Mouse (Mus musculus) neural tube, embryonic 13.5 days (tissue): ENCODE data around the gene Cux2. TPM values are rescaled to one million over a fixed set of nuclear protein-coding genes. Genes with fewer than 3 reads are reported as not detected.

Experiments used
- ATAC-seq: fragments of 200-750 bp; cut with Nextera tagmentation; 2 replicates; pipeline ENCODE4 v1.8.0; 2017; ENCODE audit warnings: low read depth, mild to moderate bottlenecking, moderate TSS enrichment, moderate library complexity
- H3K27ac ChIP-seq: fragments of 300-500 bp; sonication (generic); replicated peaks from 2 replicates; pipeline ENCODE4 v1.5.1; 2015; ENCODE audit warnings: moderate library complexity, mild to moderate bottlenecking, inconsistent platforms
- H3K27me3 ChIP-seq: fragments of 300-500 bp; sonication (generic); 2 replicates; pipeline ENCODE4 v1.6.1; 2015; ENCODE audit warnings: mild to moderate bottlenecking, inconsistent platforms
- H3K36me3 ChIP-seq: fragments of 300-500 bp; sonication (generic); 2 replicates; pipeline ENCODE4 v1.6.1; 2015; ENCODE audit warnings: mild to moderate bottlenecking, inconsistent platforms
- H3K4me1 ChIP-seq: fragments of 300-500 bp; sonication (generic); replicated peaks from 2 replicates; pipeline ENCODE4 v1.6.1; 2015; ENCODE audit warnings: inconsistent platforms
- H3K4me2 ChIP-seq: fragments of 300-500 bp; sonication (generic); 2 replicates; pipeline ENCODE4 v1.6.1; 2015; ENCODE audit warnings: inconsistent platforms, mild to moderate bottlenecking, moderate library complexity
- H3K4me3 ChIP-seq: fragments of 300-500 bp; sonication (generic); 2 replicates; pipeline ENCODE4 v1.5.1; 2015; ENCODE audit warnings: mild to moderate bottlenecking, inconsistent platforms
- H3K9ac ChIP-seq: fragments of 300-500 bp; sonication (generic); 2 replicates; pipeline ENCODE4 v1.6.1; 2015; ENCODE audit warnings: moderate library complexity, mild to moderate bottlenecking, inconsistent platforms
- H3K9me3 ChIP-seq: fragments of 300-500 bp; sonication (generic); 2 replicates; pipeline ENCODE4 v1.6.1; 2016; ENCODE audit warnings: inconsistent platforms
- WGBS: fragments of 180-500 bp; shearing (Covaris S2); methylation state at CpG from one replicate; pipeline ENCODE4 v1.1.7; 2015; 5-methylcytosine and 5-hydroxymethylcytosine counted together
- polyA plus RNA-seq: library from polyadenylated mRNA; unstranded; fragments of >200 nt; fragmentation: Nextera tagmentation; extraction: Ambion mirVana; gene quantifications from 2 replicates; pipeline ENCODE4 v1.2.1, GENCODE M21; 2015

The Cux2 gene
- polyA plus RNA-seq, 1 experiment from 2014 or later: 28.5 TPM

- no peaks in the 10 kb centered on the region for H3K36me3 ChIP-seq
- peaks cover 4% of the 10 kb centered on the region; the same call in 1 of the 2 replicates for H3K27me3 ChIP-seq
- no peak overlapping the region for H3K27ac ChIP-seq
- H3K9me3 ChIP-seq: no peaks in the 10 kb centered on the region
- H3K4me3 ChIP-seq: no peak overlapping the region
- ATAC-seq: no peak
- no peak overlapping the region for H3K9ac ChIP-seq
- no peak overlapping the region for H3K4me2 ChIP-seq
- WGBS: 53% methylated on average over 10 of the region's 10 CpGs
- H3K4me1 ChIP-seq: peaks cover 87% of the 10 kb centered on the region
Observed at GRCm38 (mm10) chr5:121959688-121960087, 90.2 kb downstream of the Cux2 start.

- no peaks in the 10 kb centered on the region for H3K9me3 ChIP-seq
- 83% methylated on average over 9 of the region's 9 CpGs for WGBS
- H3K4me1 ChIP-seq: peaks cover 88% of the 10 kb centered on the region
- H3K27ac ChIP-seq: no peak overlapping the region
- H3K4me2 ChIP-seq: no peak overlapping the region
- peaks cover 4% of the 10 kb centered on the region; the same call in 1 of the 2 replicates for H3K27me3 ChIP-seq
- H3K36me3 ChIP-seq: no peaks in the 10 kb centered on the region
- H3K9ac ChIP-seq: no peak overlapping the region
- no peak overlapping the region for H3K4me3 ChIP-seq
- ATAC-seq: no peak
Observed at GRCm38 (mm10) chr5:121958551-121958950, 91.4 kb downstream of the Cux2 start.

- Histone ChIP-seq H3K9me3 (no peaks in the 10 kb centered on the region), H3K36me3 (no peaks in the 10 kb centered on the region), H3K9ac (no peak overlapping the region), H3K27ac (no peak overlapping the region), H3K4me2 (no peak overlapping the region), H3K4me1 (peaks cover 88% of the 10 kb centered on the region), H3K4me3 (no peak overlapping the region), H3K27me3 (peaks cover 20% of the 10 kb centered on the region)
- 89% methylated on average over 5 of the region's 5 CpGs for WGBS
- no peak for ATAC-seq
Observed at GRCm38 (mm10) chr5:121955806-121956205, 94.1 kb downstream of the Cux2 start.

GRCm38 (mm10) chr5:121950175-121950574 lies 99.7 kb downstream of the Cux2 start:
- Histone ChIP-seq H3K27me3 (peaks cover 30% of the 10 kb centered on the region), H3K9ac (no peak overlapping the region), H3K4me1 (peaks cover 85% of the 10 kb centered on the region), H3K4me3 (no peak overlapping the region), H3K4me2 (no peak overlapping the region), H3K27ac (peak overlapping the region; percentile 93), H3K36me3 (no peaks in the 10 kb centered on the region), H3K9me3 (no peaks in the 10 kb centered on the region)
- 60% methylated on average over 2 of the region's 2 CpGs for WGBS
- no peak for ATAC-seq

- H3K4me3 ChIP-seq: no peak overlapping the region
- 4% methylated on average over 8 of the region's 8 CpGs for WGBS
- H3K4me2 ChIP-seq: peak overlapping the region; percentile 59
- H3K9ac ChIP-seq: peak overlapping the region; percentile 59; the same call in 1 of the 2 replicates
- peak overlapping the region; percentile 93 for H3K27ac ChIP-seq
- no peaks in the 10 kb centered on the region for H3K36me3 ChIP-seq
- ATAC-seq: peak; percentile 44
- no peaks in the 10 kb centered on the region for H3K9me3 ChIP-seq
- peaks cover 76% of the 10 kb centered on the region for H3K4me1 ChIP-seq
- H3K27me3 ChIP-seq: peaks cover 30% of the 10 kb centered on the region
Observed at GRCm38 (mm10) chr5:121949050-121949443, 100.9 kb downstream of the Cux2 start.

GRCm38 (mm10) chr5:121948302-121949049 lies 101.4 kb downstream of the Cux2 start:
- H3K4me2 ChIP-seq: peak overlapping the region; percentile 59
- H3K9me3 ChIP-seq: no peaks in the 10 kb centered on the region
- H3K4me1 ChIP-seq: peaks cover 72% of the 10 kb centered on the region
- peak overlapping the region; percentile 59 for H3K9ac ChIP-seq
- peak overlapping the region; percentile 25 for H3K4me3 ChIP-seq
- H3K36me3 ChIP-seq: no peaks in the 10 kb centered on the region
- peaks cover 30% of the 10 kb centered on the region for H3K27me3 ChIP-seq
- H3K27ac ChIP-seq: peak overlapping the region; percentile 93
- ATAC-seq: peak; percentile 86
- under 1% methylated on average over 44 of the region's 44 CpGs for WGBS

GRCm38 (mm10) chr5:121946657-121947245 lies 103.2 kb downstream of the Cux2 start:
- H3K9ac ChIP-seq: 0 out of 2 replicates have a peak overlapping the region, but pooled peaks have one; percentile 17
- peak overlapping the region; percentile 93 for H3K27ac ChIP-seq
- H3K4me1 ChIP-seq: peaks cover 57% of the 10 kb centered on the region
- peaks cover 17% of the 10 kb centered on the region; the same call in 1 of the 2 replicates for H3K27me3 ChIP-seq
- H3K36me3 ChIP-seq: no peaks in the 10 kb centered on the region
- no peak overlapping the region for H3K4me2 ChIP-seq
- no peak for ATAC-seq
- H3K4me3 ChIP-seq: no peak overlapping the region
- WGBS: 67% methylated on average over 7 of the region's 7 CpGs
- no peaks in the 10 kb centered on the region for H3K9me3 ChIP-seq

- ATAC-seq: no peak
- no peak overlapping the region for H3K27ac ChIP-seq
- H3K36me3 ChIP-seq: no peaks in the 10 kb centered on the region
- WGBS: 46% methylated on average over 6 of the region's 6 CpGs
- H3K4me1 ChIP-seq: peaks cover 48% of the 10 kb centered on the region
- no peak overlapping the region for H3K4me2 ChIP-seq
- no peak overlapping the region for H3K9ac ChIP-seq
- H3K9me3 ChIP-seq: no peaks in the 10 kb centered on the region
- H3K4me3 ChIP-seq: no peak overlapping the region
- H3K27me3 ChIP-seq: peaks cover 14% of the 10 kb centered on the region; the same call in 1 of the 2 replicates
Observed at GRCm38 (mm10) chr5:121945819-121946218, 104.1 kb downstream of the Cux2 start.

GRCm38 (mm10) chr5:121944021-121944790 lies 105.7 kb downstream of the Cux2 start:
- H3K4me2 ChIP-seq: no peak overlapping the region
- no peak overlapping the region for H3K4me3 ChIP-seq
- peaks cover 10% of the 10 kb centered on the region; the same call in 1 of the 2 replicates for H3K27me3 ChIP-seq
- H3K9me3 ChIP-seq: no peaks in the 10 kb centered on the region
- H3K9ac ChIP-seq: no peak overlapping the region
- peaks cover 47% of the 10 kb centered on the region for H3K4me1 ChIP-seq
- H3K27ac ChIP-seq: no peak overlapping the region
- ATAC-seq: no peak
- no peaks in the 10 kb centered on the region for H3K36me3 ChIP-seq
- 91% methylated on average over 16 of the region's 16 CpGs for WGBS

GRCm38 (mm10) chr5:121943472-121943871 lies 106.4 kb downstream of the Cux2 start:
- H3K4me3 ChIP-seq: no peak overlapping the region
- 56% methylated on average over 7 of the region's 7 CpGs for WGBS
- no peak for ATAC-seq
- H3K9me3 ChIP-seq: no peaks in the 10 kb centered on the region
- peaks cover 47% of the 10 kb centered on the region for H3K4me1 ChIP-seq
- H3K36me3 ChIP-seq: no peaks in the 10 kb centered on the region
- peaks cover 10% of the 10 kb centered on the region; the same call in 1 of the 2 replicates for H3K27me3 ChIP-seq
- H3K9ac ChIP-seq: no peak overlapping the region
- no peak overlapping the region for H3K27ac ChIP-seq
- H3K4me2 ChIP-seq: no peak overlapping the region

- 0 out of 2 replicates have a peak, but pooled peaks cover 2% of the 10 kb centered on the region for H3K27me3 ChIP-seq
- H3K9me3 ChIP-seq: no peaks in the 10 kb centered on the region
- H3K4me1 ChIP-seq: peaks cover 59% of the 10 kb centered on the region
- H3K27ac ChIP-seq: peak overlapping the region; percentile 74
- no peak overlapping the region for H3K4me3 ChIP-seq
- peak overlapping the region; percentile 38 for H3K9ac ChIP-seq
- no peak overlapping the region for H3K4me2 ChIP-seq
- ATAC-seq: 0 out of 2 replicates have a peak, but pooled peaks have one; percentile 42
- WGBS: 20% methylated on average over 18 of the region's 18 CpGs
- no peaks in the 10 kb centered on the region for H3K36me3 ChIP-seq
Observed at GRCm38 (mm10) chr5:121938065-121938849, 111.6 kb downstream of the Cux2 start.
